Mouse (Mus musculus) kidney, embryonic 16.5 days (tissue): ENCODE results near the gene Gm10570. TPM values are rescaled to one million over a fixed set of nuclear protein-coding genes. Genes with fewer than 3 reads are reported as not detected.

Experiments used
- ATAC-seq: fragments of 200-750 bp; cut with Nextera tagmentation; 2 replicates; pipeline ENCODE4 v1.8.0; 2017; ENCODE audit warnings: moderate TSS enrichment; ENCODE audit not compliant: low FRiP score, low TSS enrichment
- H3K27ac ChIP-seq: fragments of 300-500 bp; sonication (generic); 2 replicates; pipeline ENCODE4 v1.5.1; 2014; ENCODE audit warnings: low read length
- H3K27me3 ChIP-seq: fragments of 300-500 bp; sonication (generic); 2 replicates; pipeline ENCODE4 v1.6.1; 2014; ENCODE audit warnings: low read length, control low read depth, mixed read lengths; ENCODE audit not compliant: insufficient read depth
- H3K36me3 ChIP-seq: fragments of 300-500 bp; sonication (generic); 2 replicates; pipeline ENCODE4 v1.6.1; 2014; ENCODE audit warnings: low read length, control low read depth, mixed read lengths; ENCODE audit not compliant: insufficient read depth
- H3K4me1 ChIP-seq: fragments of 300-500 bp; sonication (generic); 2 replicates; pipeline ENCODE4 v1.6.1; 2014; ENCODE audit warnings: low read length, control low read depth, mixed read lengths; ENCODE audit not compliant: insufficient read depth
- H3K4me2 ChIP-seq: fragments of 300-500 bp; sonication (generic); replicated peaks from 2 replicates; pipeline ENCODE4 v1.6.1; 2014; ENCODE audit warnings: low read depth, low read length
- H3K4me3 ChIP-seq: fragments of 300-500 bp; sonication (generic); 2 replicates; pipeline ENCODE4 v1.5.1; 2014; ENCODE audit warnings: mild to moderate bottlenecking, low read length
- H3K9ac ChIP-seq: fragments of 300-500 bp; sonication (generic); replicated peaks from 2 replicates; pipeline ENCODE4 v1.6.1; 2014; ENCODE audit warnings: low read length
- H3K9me3 ChIP-seq: fragments of 300-500 bp; sonication (generic); 2 replicates; pipeline ENCODE4 v1.6.1; 2016; ENCODE audit warnings: low read length, control low read depth
- WGBS: fragments of 180-500 bp; shearing (Covaris S2); extraction: QIAGEN DNeasy Blood & Tissue Kit; methylation state at CpG from one replicate; pipeline ENCODE4 v1.1.7; 2014; 5-methylcytosine and 5-hydroxymethylcytosine counted together
- polyA plus RNA-seq: library from polyadenylated mRNA; unstranded; fragments of >200 nt; fragmentation: Nextera tagmentation; extraction: Ambion mirVana; gene quantifications from 2 replicates; pipeline ENCODE4 v1.2.1, GENCODE M21; 2015

Gm10570 gene
- polyA plus RNA-seq, 1 experiment from 2014 or later, result 0.57 TPM

DNA sequence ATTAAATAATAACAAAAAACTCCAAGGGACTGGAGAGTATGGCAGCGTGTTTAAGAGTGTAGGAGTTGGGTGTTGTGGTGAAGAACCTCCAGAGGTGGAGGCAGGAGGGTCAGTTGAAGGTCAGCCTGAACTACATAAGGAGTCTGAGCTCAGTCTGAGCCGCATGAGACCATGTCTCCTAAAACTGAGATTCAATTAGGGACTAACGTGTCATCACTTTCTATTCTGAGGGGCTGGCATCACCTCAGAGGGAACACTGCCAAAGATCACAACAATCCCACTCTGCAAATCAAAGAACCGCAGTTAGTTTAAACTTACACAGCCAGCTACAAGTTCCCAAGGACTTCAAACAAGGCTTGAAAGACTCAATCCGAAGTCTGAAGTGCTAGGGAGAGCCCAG, 15.1 kb upstream of the Gm10570 start:
- Histone ChIP-seq H3K4me3 (no peak overlapping the region), H3K27me3 (no peaks in the 10 kb centered on the region), H3K27ac (no peak overlapping the region), H3K4me2 (no peak overlapping the region), H3K9me3 (no peaks in the 10 kb centered on the region), H3K4me1 (no peaks in the 10 kb centered on the region), H3K9ac (no peak overlapping the region), H3K36me3 (peaks cover 34% of the 10 kb centered on the region)
- no peak for ATAC-seq
- WGBS, result 70% methylated on average over 5 of the region's 5 CpGs

DNA sequence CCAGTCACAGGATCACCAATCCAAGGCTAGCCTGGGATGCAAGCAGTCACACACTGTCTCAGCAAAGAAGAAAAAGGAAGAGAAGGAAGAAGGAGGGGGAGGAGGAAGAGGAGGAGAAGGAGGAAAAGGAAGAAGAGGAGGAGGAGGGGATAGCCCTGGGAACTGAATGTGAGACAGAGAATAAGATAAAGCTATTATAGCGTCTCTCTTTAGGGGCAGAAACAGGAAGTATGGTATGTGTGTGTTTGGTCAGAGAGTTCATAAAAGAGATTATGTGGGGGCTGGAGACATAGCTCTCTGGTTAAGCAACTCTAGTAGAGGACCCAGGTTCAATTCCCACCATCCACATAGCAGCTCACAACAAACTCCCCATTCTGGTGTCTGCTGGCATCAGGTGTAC, 14.7 kb upstream of the Gm10570 start:
- Histone ChIP-seq H3K27ac (no peak overlapping the region), H3K9ac (no peak overlapping the region), H3K4me2 (no peak overlapping the region), H3K27me3 (no peaks in the 10 kb centered on the region), H3K36me3 (peaks cover 30% of the 10 kb centered on the region), H3K4me1 (no peaks in the 10 kb centered on the region), H3K4me3 (no peak overlapping the region), H3K9me3 (no peaks in the 10 kb centered on the region)
- no peak for ATAC-seq
- WGBS, result 72% methylated on average over 1 of the region's 1 CpGs

DNA sequence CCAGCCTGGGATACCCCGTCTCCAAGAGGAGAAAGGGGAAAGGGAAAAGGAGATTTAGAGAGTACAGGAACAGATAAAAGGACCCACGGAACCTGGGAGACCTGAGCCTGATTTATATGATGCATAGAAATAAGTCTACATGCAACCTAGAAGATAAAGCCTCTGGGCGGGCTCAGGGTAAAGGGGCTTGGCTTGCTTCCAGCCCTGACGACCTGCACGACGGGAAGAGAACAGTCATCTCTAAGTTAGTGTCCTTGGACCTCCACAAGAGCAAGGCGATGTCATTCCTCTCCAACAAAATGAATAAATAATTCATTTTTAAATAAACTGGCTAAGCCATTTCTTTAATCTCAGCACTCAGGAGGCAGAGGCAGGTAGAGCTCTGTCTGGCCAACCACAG, 14.1 kb upstream of the Gm10570 start:
- Histone ChIP-seq H3K4me2 (no peak overlapping the region), H3K4me1 (no peaks in the 10 kb centered on the region), H3K4me3 (no peak overlapping the region), H3K36me3 (peaks cover 30% of the 10 kb centered on the region), H3K9me3 (no peaks in the 10 kb centered on the region), H3K27me3 (no peaks in the 10 kb centered on the region), H3K27ac (no peak overlapping the region), H3K9ac (no peak overlapping the region)
- ATAC-seq, result no peak
- WGBS, result 81% methylated on average over 7 of the region's 7 CpGs

DNA sequence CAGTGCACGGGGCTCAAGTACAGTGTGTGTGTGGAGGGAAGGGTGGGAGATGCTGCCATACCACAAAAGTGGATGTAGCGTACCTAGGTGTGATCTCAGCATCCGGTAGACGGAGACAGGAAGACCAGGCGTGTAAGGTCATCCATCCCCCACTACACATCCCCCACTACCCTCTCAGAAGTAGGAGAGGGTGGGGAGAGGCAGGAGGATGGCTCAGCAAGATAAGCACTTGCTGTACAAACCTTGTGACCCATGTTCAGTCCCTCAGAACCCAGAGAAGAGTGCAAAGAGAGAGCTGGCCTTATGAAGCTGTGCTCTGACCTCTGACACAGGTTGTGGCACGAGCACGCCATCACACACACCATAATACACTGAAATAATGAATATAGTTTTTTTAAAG, 13.2 kb upstream of the Gm10570 start:
- no peak overlapping the region for H3K4me3 ChIP-seq
- no peak overlapping the region for H3K9ac ChIP-seq
- 87% methylated on average over 7 of the region's 7 CpGs for WGBS
- no peaks in the 10 kb centered on the region for H3K9me3 ChIP-seq
- H3K4me1 ChIP-seq, result no peaks in the 10 kb centered on the region
- no peak overlapping the region for H3K27ac ChIP-seq
- no peaks in the 10 kb centered on the region for H3K27me3 ChIP-seq
- no peak overlapping the region for H3K4me2 ChIP-seq
- no peak for ATAC-seq
- H3K36me3 ChIP-seq, result peaks cover 30% of the 10 kb centered on the region

DNA sequence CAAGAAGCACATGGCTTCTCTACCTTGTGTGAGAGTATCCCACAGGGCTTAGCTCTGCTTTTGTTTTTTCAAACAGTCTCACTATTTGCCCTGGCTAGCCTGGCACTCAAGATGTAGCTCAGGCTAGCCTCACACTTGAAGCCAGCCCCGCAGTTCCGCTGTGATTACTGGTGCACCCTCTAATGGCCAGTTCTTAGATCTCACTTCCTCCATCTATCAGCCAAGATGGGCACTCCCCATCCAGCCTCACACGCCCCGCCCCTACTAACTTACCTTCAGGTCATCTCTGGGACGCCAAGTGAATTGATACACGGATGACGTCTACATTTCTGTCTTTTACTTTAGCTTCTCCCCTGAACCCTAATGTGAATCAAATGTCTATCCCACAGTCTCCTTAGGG, 11.1 kb upstream of the Gm10570 start:
- H3K27me3 ChIP-seq, result no peaks in the 10 kb centered on the region
- no peaks in the 10 kb centered on the region for H3K9me3 ChIP-seq
- H3K36me3 ChIP-seq, result peaks cover 14% of the 10 kb centered on the region
- ATAC-seq, result no peak
- 86% methylated on average over 7 of the region's 7 CpGs for WGBS
- H3K4me1 ChIP-seq, result peaks cover 12% of the 10 kb centered on the region; the same call in 1 of the 2 replicates
- no peak overlapping the region for H3K9ac ChIP-seq
- no peak overlapping the region for H3K27ac ChIP-seq
- no peak overlapping the region for H3K4me3 ChIP-seq
- no peak overlapping the region for H3K4me2 ChIP-seq

DNA sequence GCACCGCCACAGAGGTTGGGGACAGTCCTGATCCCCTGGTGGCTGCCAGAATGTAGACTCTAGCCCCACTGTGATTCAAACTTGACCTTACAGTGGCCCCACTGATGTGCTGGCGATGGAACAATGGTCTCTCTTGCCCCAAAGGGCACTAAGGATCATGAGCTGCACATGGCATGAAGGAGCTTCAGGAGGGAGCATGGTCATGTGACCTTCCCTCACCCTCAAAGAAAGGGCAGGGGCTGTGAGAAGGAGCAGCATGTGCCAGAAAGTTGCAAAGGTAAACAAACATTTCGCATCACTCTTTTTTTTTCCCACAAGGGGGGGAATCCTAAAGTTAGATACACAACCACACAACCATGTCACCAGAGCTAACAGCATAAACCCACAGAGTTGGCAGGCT, 9.6 kb upstream of the Gm10570 start:
- Histone ChIP-seq H3K4me3 (no peak overlapping the region), H3K36me3 (peaks cover 8% of the 10 kb centered on the region; the same call in 1 of the 2 replicates), H3K9me3 (no peaks in the 10 kb centered on the region), H3K27me3 (no peaks in the 10 kb centered on the region), H3K4me1 (peaks cover 12% of the 10 kb centered on the region; the same call in 1 of the 2 replicates), H3K4me2 (no peak overlapping the region), H3K9ac (no peak overlapping the region), H3K27ac (no peak overlapping the region)
- no peak for ATAC-seq
- 64% methylated on average over 3 of the region's 3 CpGs for WGBS

DNA sequence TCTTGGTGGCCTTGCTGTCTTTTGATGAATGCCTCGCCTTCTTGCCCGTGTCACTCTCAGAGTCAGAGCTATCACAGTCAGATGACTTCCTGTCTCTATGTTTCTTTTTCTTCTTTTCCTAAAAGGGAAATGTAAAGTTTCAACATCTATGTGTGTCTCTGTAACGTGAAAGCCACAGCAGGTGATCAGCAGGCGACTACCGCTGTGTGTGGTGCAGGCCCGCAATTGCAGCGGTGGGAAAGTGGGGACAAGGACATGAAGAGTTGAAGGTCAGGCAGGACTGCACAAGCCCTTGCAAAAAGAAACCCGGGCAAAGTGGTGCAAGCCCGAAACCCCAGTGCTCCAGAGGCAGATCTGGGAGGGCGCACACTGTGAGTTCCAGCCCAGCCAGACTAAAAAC, 8.2 kb upstream of the Gm10570 start:
- H3K9me3 ChIP-seq, result no peaks in the 10 kb centered on the region
- no peak for ATAC-seq
- peaks cover 12% of the 10 kb centered on the region; the same call in 1 of the 2 replicates for H3K4me1 ChIP-seq
- H3K27ac ChIP-seq, result peak overlapping the region; percentile 74
- no peak overlapping the region for H3K4me3 ChIP-seq
- no peaks in the 10 kb centered on the region for H3K36me3 ChIP-seq
- 85% methylated on average over 10 of the region's 10 CpGs for WGBS
- H3K4me2 ChIP-seq, result no peak overlapping the region
- H3K9ac ChIP-seq, result no peak overlapping the region
- no peaks in the 10 kb centered on the region for H3K27me3 ChIP-seq

DNA sequence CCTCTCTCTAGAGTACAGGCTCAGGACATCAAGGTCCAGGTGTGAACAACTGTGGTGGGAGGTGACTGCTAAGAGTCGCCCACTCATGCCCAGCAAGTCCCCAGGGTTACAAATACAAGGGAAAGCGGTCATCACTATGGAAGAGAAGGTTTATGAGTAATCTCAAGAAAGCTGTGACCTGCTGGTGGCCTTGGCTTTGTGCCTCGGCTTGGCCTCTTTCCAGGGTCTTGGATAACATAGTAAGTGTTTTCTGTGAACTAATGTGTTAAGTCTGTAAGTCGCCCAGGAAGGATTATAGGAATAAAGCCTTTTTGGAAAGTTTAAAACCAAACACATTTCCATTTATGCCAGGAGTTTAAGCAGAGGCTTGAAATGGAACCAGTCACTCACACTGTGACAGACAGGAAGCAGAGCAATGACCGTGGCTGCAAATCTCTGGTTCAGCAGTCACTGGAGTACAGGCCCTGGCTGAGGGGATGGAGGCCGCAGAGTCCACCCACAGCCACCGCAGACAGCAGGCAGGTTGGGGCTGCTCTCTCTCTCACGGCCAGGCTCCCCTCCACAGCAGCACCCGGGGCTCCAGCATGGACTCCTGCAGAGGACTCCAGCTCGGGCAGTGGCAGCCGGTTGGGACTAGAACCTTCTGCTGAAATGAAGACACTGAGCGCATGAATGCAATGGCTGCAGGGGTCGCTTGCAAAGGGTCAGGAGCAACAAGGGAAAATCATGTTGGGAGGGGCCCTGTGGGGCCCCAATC, 7.5 kb upstream of the Gm10570 start:
- WGBS, result 44% methylated on average over 13 of the region's 13 CpGs
- Histone ChIP-seq H3K27ac (peak overlapping the region; percentile 74), H3K4me3 (no peak overlapping the region), H3K27me3 (no peaks in the 10 kb centered on the region), H3K4me2 (no peak overlapping the region), H3K9ac (no peak overlapping the region), H3K4me1 (peaks cover 12% of the 10 kb centered on the region; the same call in 1 of the 2 replicates), H3K9me3 (no peaks in the 10 kb centered on the region), H3K36me3 (no peaks in the 10 kb centered on the region)
- ATAC-seq, result peak; percentile 55; the same call in 1 of the 2 replicates

DNA sequence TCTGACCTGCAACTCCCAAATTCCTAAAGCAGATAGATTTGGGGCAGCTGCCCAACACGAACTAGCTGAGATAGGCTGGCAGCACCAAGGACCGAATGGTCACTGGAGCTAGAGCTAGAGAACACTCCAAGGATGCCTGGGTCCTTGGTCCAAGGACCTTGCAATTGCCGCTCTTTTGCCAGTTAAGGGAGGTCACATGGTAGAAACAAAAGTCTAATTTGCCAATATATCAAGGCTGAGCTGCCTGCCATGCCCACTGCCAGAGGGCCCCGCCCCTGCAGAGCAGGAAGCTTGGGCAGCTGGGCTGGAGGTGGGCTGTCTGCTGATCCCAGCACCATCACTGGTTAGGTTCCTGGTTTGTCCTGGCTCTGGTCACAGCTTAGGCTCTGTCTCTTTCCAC, 5.1 kb upstream of the Gm10570 start:
- H3K9ac ChIP-seq, result no peak overlapping the region
- no peak for ATAC-seq
- H3K36me3 ChIP-seq, result no peaks in the 10 kb centered on the region
- no peak overlapping the region for H3K4me2 ChIP-seq
- WGBS, result 81% methylated on average over 4 of the region's 4 CpGs
- H3K4me3 ChIP-seq, result no peak overlapping the region
- peaks cover 18% of the 10 kb centered on the region for H3K27me3 ChIP-seq
- H3K4me1 ChIP-seq, result peaks cover 17% of the 10 kb centered on the region
- H3K27ac ChIP-seq, result no peak overlapping the region
- H3K9me3 ChIP-seq, result no peaks in the 10 kb centered on the region

DNA sequence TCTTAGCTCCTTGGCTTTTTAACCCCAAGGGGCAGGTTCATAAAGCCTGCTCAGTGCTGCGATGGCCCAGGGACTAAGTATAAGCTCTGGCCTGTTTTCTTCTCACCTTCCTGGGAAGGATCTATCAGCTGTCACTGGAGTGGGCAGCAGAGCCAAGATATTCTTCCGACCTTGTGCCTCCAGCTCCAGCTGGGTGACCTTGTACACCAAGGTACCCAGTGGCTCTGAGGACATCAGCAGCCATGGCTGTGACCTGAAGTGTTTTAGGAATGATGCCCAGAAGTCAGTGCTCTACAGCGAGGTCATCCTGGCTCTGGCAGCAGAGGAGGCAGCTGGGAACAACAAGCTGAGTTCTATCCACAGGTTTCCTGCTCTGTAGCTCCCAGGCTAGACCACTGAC, 4.1 kb upstream of the Gm10570 start:
- H3K27ac ChIP-seq, result no peak overlapping the region
- no peak for ATAC-seq
- no peak overlapping the region for H3K9ac ChIP-seq
- H3K27me3 ChIP-seq, result peaks cover 27% of the 10 kb centered on the region
- 86% methylated on average over 3 of the region's 3 CpGs for WGBS
- no peaks in the 10 kb centered on the region for H3K9me3 ChIP-seq
- H3K4me3 ChIP-seq, result no peak overlapping the region
- H3K36me3 ChIP-seq, result no peaks in the 10 kb centered on the region
- H3K4me1 ChIP-seq, result peaks cover 26% of the 10 kb centered on the region
- H3K4me2 ChIP-seq, result no peak overlapping the region
